27 mouse cellular contexts compared by ENCODE assay signal in the genomic region with DNA sequence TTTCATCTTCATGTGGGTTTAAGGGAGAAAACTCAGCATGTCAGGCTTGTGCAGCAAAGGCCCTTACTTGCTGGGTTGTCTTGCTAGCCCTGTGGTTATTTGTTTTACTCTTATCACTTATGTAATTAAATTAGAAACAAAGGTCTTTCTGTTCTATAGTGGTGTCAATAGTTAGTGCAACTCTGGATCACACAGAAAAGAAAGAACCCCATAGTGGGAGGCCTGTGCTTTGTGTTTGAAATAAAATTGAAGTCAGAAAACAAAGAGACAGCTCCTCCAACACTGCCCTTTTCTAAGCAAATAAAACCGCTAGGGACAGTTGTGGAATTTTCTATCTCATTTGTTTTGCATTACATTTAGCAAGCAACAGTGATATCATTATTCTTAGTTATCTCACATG. TPM values are rescaled to one million over a fixed set of nuclear protein-coding genes. Genes with fewer than 3 reads are reported as not detected.
"Had no signal": no experiment of that assay in that cellular context is flagged by ENCODE, and none has a peak within 500 bp of the region (broad histone marks: within the 10 kb centered on the region; RNA-seq: fewer than 3 reads in every experiment).

No protein-coding gene starts in this region.

- H3K27ac ChIP-seq: gastrocnemius, adult 2 months; heart, embryonic 10.5 days; hindbrain, embryonic 10.5 days; hindbrain, embryonic 12.5 days; hindbrain, embryonic 15.5 days; hindbrain, postnatal 0 days; kidney, embryonic 15.5 days; kidney, postnatal 0 days; limb, embryonic 13.5 days; limb, embryonic 15.5 days; liver, embryonic 12.5 days; liver, embryonic 14.5 days had no signal

- H3K27me3 ChIP-seq: heart, embryonic 12.5 days; hindbrain, embryonic 12.5 days; hindbrain, embryonic 15.5 days; kidney, embryonic 15.5 days; limb, embryonic 13.5 days; limb, embryonic 15.5 days; liver, embryonic 12.5 days had no signal

- H3K4me2 ChIP-seq: heart, embryonic 12.5 days; hindbrain, embryonic 12.5 days; hindbrain, embryonic 15.5 days; kidney, embryonic 15.5 days; limb, embryonic 13.5 days; limb, embryonic 15.5 days; liver, embryonic 12.5 days had no signal

- H3K4me3 ChIP-seq: gastrocnemius, adult 2 months; heart, embryonic 10.5 days; heart, embryonic 12.5 days; hindbrain, embryonic 10.5 days; hindbrain, embryonic 12.5 days; hindbrain, embryonic 15.5 days; kidney, embryonic 15.5 days; limb, embryonic 13.5 days; limb, embryonic 15.5 days; liver, embryonic 12.5 days had no signal

- ATAC-seq: hindbrain, postnatal 0 days; intestine, embryonic 16.5 days; liver, embryonic 12.5 days had no signal

- H3K36me3 ChIP-seq: heart, embryonic 10.5 days; heart, embryonic 12.5 days; hindbrain, embryonic 10.5 days; hindbrain, embryonic 12.5 days; hindbrain, embryonic 15.5 days; kidney, embryonic 15.5 days; limb, embryonic 13.5 days; limb, embryonic 15.5 days; liver, embryonic 12.5 days had no signal

- DNase-seq: gastrocnemius, adult 2 months; gastrocnemius, postnatal 10 days; gastrocnemius, postnatal 25 days; heart, adult 18-20 months; heart, postnatal 10 days; heart, postnatal 4 days; kidney, adult 11 months; kidney, adult 2 months; kidney, adult 9 months; kidney, postnatal 14 days; kidney, postnatal 36 days; layer of hippocampus, adult 9-11 months had no signal

- H3K4me1 ChIP-seq: heart, embryonic 10.5 days; heart, embryonic 12.5 days; hindbrain, embryonic 10.5 days; hindbrain, embryonic 12.5 days; hindbrain, embryonic 15.5 days; kidney, embryonic 15.5 days; limb, embryonic 13.5 days; limb, embryonic 15.5 days; liver, embryonic 12.5 days had no signal

- H3K9me3 ChIP-seq: heart, embryonic 10.5 days; heart, embryonic 12.5 days; hindbrain, embryonic 10.5 days; hindbrain, embryonic 12.5 days; hindbrain, embryonic 15.5 days; kidney, embryonic 15.5 days; limb, embryonic 13.5 days; limb, embryonic 15.5 days; liver, embryonic 12.5 days had no signal

- H3K9ac ChIP-seq: heart, embryonic 12.5 days; hindbrain, embryonic 12.5 days; hindbrain, embryonic 15.5 days; kidney, embryonic 15.5 days; limb, embryonic 13.5 days; limb, embryonic 15.5 days; liver, embryonic 12.5 days; liver, embryonic 14.5 days had no signal

RNA-seq across cellular contexts. Expression of a gene that starts 15.4 kb away (rescaled TPM):
- total RNA-seq: gastrocnemius, adult 2 months; gastrocnemius, postnatal 25 days; granulocyte monocyte progenitor cell, adult 5-6 weeks; liver, adult 2 months had no signal
- polyA plus RNA-seq: kidney, adult 2 months; liver, adult 2 months had no signal
